Mouse (Mus musculus) small intestine, adult 2 months (tissue): ENCODE results near the gene 1700056E22Rik. TPM values are rescaled to one million over a fixed set of nuclear protein-coding genes. Genes with fewer than 3 reads are reported as not detected.
A peak's percentile ranks its signal among the peaks of the same experiment; 100 is the strongest.

Source experiments
- H3K27ac ChIP-seq: fragments of 200-500 bp; 2 replicates; pipeline ENCODE4 v1.5.1; 2012; ENCODE audit warnings: low read depth, low read length, control low read depth, inconsistent platforms; ENCODE audit not compliant: insufficient read depth
- H3K27me3 ChIP-seq: fragments of 200-500 bp; 2 replicates; pipeline ENCODE4 v1.6.1; 2012; ENCODE audit warnings: mild to moderate bottlenecking, moderate library complexity, low read length, inconsistent platforms; ENCODE audit not compliant: control insufficient read depth, insufficient read depth
- H3K36me3 ChIP-seq: fragments of 200-500 bp; 2 replicates; pipeline ENCODE4 v1.6.1; 2012; ENCODE audit warnings: mild to moderate bottlenecking, low read length, control low read depth, inconsistent platforms; ENCODE audit not compliant: control insufficient read depth, insufficient read depth
- H3K4me1 ChIP-seq: fragments of 200-500 bp; 2 replicates; pipeline ENCODE4 v1.6.1; 2012; ENCODE audit warnings: low read length, inconsistent platforms, mixed read lengths; ENCODE audit not compliant: control insufficient read depth, insufficient read depth, insufficient read length
- H3K4me3 ChIP-seq: fragments of 200-500 bp; 2 replicates; pipeline ENCODE4 v1.5.1; 2012; ENCODE audit warnings: low read depth, mild to moderate bottlenecking, control low read depth, inconsistent platforms, low read length, moderate library complexity
- CTCF ChIP-seq: fragments of 200-500 bp; IDR thresholded peaks from 2 replicates; pipeline ENCODE4 v1.5.1; 2012; ENCODE audit warnings: low read depth, mild to moderate bottlenecking, control low read depth, inconsistent platforms, low read length, moderate library complexity, mixed read lengths; ENCODE audit not compliant: insufficient replicate concordance, insufficient read length; ENCODE audit errors: extremely low read depth
- POLR2A ChIP-seq: fragments of 200-500 bp; IDR thresholded peaks from 2 replicates; pipeline ENCODE4 v1.6.1; 2012; ENCODE audit warnings: low read depth, mild to moderate bottlenecking, control low read depth, inconsistent platforms, low read length, moderate library complexity
- WGBS: fragments of 180-500 bp; shearing (Covaris S2); methylation state at CpG from one replicate; pipeline ENCODE4 v1.1.7; 2018; 5-methylcytosine and 5-hydroxymethylcytosine counted together
- polyA plus RNA-seq: library from polyadenylated mRNA; depleted of rRNA; stranded (reverse); fragments of >200 nt; gene quantifications from 2 replicates; pipeline ENCODE4 v1.2.3, GENCODE M21; 2012; rRNA removed

1700056E22Rik gene
- polyA plus RNA-seq, 1 experiment: 1.6 TPM

GRCm38 (mm10) chr1:184006086-184006485 lies 28.0 kb downstream of the 1700056E22Rik start:
- Histone ChIP-seq H3K27ac (no peak overlapping the region), H3K4me1 (no peaks in the 10 kb centered on the region), H3K27me3 (no peaks in the 10 kb centered on the region), H3K36me3 (no peaks in the 10 kb centered on the region), H3K4me3 (no peak overlapping the region)
- TF ChIP-seq CTCF: no peak
- TF ChIP-seq POLR2A: no peak

GRCm38 (mm10) chr1:184005315-184006058 lies 28.6 kb downstream of the 1700056E22Rik start:
- Histone ChIP-seq H3K4me1 (no peaks in the 10 kb centered on the region), H3K36me3 (no peaks in the 10 kb centered on the region), H3K27ac (peak overlapping the region; percentile 9; the same call in 1 of the 2 replicates), H3K4me3 (no peak overlapping the region), H3K27me3 (no peaks in the 10 kb centered on the region)
- TF ChIP-seq CTCF (no peak), POLR2A (no peak)
- WGBS: 50% methylated on average over 6 of the region's 6 CpGs

GRCm38 (mm10) chr1:184004311-184004710 lies 29.8 kb downstream of the 1700056E22Rik start:
- Histone ChIP-seq H3K4me3 (no peak overlapping the region), H3K27me3 (no peaks in the 10 kb centered on the region), H3K36me3 (no peaks in the 10 kb centered on the region), H3K27ac (no peak overlapping the region), H3K4me1 (no peaks in the 10 kb centered on the region)
- WGBS: 47% methylated on average over 2 of the region's 2 CpGs
- TF ChIP-seq CTCF (no peak), POLR2A (no peak)

- TF ChIP-seq CTCF (no peak), POLR2A (no peak)
- H3K27ac ChIP-seq: no peak overlapping the region
- no peaks in the 10 kb centered on the region for H3K36me3 ChIP-seq
- no peaks in the 10 kb centered on the region for H3K4me1 ChIP-seq
- 83% methylated on average over 2 of the region's 2 CpGs for WGBS
- no peak overlapping the region for H3K4me3 ChIP-seq
- no peaks in the 10 kb centered on the region for H3K27me3 ChIP-seq
These were observed 31.6 kb downstream of the 1700056E22Rik start for GRCm38 (mm10) chr1:184002470-184002869.

- Histone ChIP-seq H3K4me1 (no peaks in the 10 kb centered on the region), H3K36me3 (no peaks in the 10 kb centered on the region), H3K27me3 (no peaks in the 10 kb centered on the region), H3K27ac (no peak overlapping the region), H3K4me3 (no peak overlapping the region)
- WGBS: 41% methylated on average over 2 of the region's 2 CpGs
- no peak for TF ChIP-seq CTCF
- TF ChIP-seq POLR2A: no peak
These were observed 36.9 kb downstream of the 1700056E22Rik start for GRCm38 (mm10) chr1:183997207-183997606.

- TF ChIP-seq CTCF (no peak), POLR2A (no peak)
- Histone ChIP-seq H3K4me3 (no peak overlapping the region), H3K27me3 (no peaks in the 10 kb centered on the region), H3K27ac (no peak overlapping the region), H3K36me3 (no peaks in the 10 kb centered on the region), H3K4me1 (no peaks in the 10 kb centered on the region)
- WGBS: 84% methylated on average over 2 of the region's 2 CpGs
These were observed 42.2 kb downstream of the 1700056E22Rik start for GRCm38 (mm10) chr1:183991921-183992320.

GRCm38 (mm10) chr1:183987711-183988245 lies 46.3 kb downstream of the 1700056E22Rik start:
- Histone ChIP-seq H3K4me3 (no peak overlapping the region), H3K27me3 (no peaks in the 10 kb centered on the region), H3K27ac (no peak overlapping the region), H3K4me1 (no peaks in the 10 kb centered on the region), H3K36me3 (no peaks in the 10 kb centered on the region)
- no peak for TF ChIP-seq CTCF
- no peak for TF ChIP-seq POLR2A
- 82% methylated on average over 7 of the region's 7 CpGs for WGBS

Other genes with a start within 250 kb of the 1700056E22Rik start
- gene Dusp10, start 21.0 kb downstream of the 1700056E22Rik start, polyA plus RNA-seq: 7.6 and 26.9 TPM in 2 replicates